Mouse (Mus musculus) cortical plate, adult 2 months (tissue): ENCODE data around the gene Pfdn4.

Experiments used
- CTCF ChIP-seq: fragments of 200-500 bp; IDR thresholded peaks from 2 replicates; pipeline ENCODE4 v1.5.1; 2011; ENCODE audit warnings: mild to moderate bottlenecking, control low read depth, low read length; ENCODE audit not compliant: insufficient read depth; ENCODE audit errors: extremely low read depth
- POLR2A ChIP-seq: fragments of 200-500 bp; IDR thresholded peaks from 2 replicates; pipeline ENCODE4 v1.6.1; 2011; ENCODE audit warnings: mild to moderate bottlenecking, low read length, control low read depth; ENCODE audit not compliant: insufficient read depth; ENCODE audit errors: extremely low read depth

DNA sequence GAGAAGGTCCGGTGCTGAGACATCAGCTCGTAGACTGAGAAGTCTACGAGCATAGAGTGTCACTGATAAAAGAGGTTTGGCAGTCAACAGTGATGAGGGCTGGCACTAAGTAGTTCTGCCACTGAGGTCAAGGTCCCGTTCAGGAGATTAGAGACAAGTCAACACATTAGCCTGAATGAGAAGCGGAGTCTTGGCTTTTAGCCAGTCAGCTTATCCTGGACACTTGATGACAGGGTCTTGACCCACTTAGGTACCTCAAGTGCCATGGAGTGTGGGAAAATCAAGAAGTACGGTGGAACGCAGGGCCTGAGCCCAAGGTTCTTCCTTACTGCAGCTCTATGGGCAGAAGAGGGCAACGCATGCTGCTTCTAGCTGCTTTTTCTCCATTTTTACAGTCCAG, 19.6 kb upstream of the Pfdn4 start:
- TF ChIP-seq CTCF (no peak), POLR2A (no peak)
